In the genomic region with DNA sequence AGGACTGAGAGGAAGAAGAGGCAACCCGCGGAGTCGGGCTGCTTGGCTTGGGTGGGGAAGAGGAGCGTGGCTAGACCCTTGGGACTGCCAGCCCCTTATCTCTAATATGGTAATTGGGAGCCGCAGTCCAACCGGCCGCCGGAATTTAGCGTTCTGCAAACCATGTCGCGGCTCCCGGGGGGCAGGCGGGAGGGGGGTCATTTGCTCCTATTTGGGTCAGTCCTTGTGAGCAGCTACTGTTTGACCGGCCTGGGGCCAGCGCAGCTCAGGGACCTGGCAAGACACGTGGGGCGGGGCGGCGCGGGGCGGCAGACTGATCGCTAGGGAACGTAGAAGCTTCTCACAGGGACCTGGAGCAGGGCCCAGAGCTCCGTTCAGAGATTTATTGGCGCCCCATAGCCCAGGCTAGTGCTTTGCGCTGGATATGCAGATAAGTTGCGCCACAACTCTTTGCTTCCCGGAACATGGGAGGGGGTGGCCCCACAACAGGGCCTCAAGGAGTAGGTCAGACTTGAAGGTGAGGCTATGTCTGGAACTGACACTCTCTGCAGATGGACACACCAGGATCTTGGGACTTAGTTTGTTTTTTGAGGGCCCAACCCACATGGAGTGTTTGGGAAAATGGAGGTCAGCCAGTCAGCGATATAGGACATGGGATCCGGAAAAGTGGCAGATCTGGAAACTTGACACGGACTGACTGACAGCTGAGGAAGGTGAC, we compare ENCODE assay signal across 1 mouse cellular context.
TF ChIP-seq lines count a peak whose summit lies in the region.

No protein-coding gene starts in this region.

TF ChIP-seq in C2C12, 6 proteins besides CTCF, POLR2A, EP300 and RAD21 (continued from another document):
- TF ChIP-seq MYOD1 (IDR thresholded peaks at IDR 0.05; ENCODE audit: control insufficient read depth, insufficient read length, low read depth) (no peak), MAX (IDR thresholded peaks at IDR 0.05) (no peak), CEBPB (IDR thresholded peaks at IDR 0.05; ENCODE audit: low read depth) (peak; percentile 3), MYOG (IDR thresholded peaks at IDR 0.05; ENCODE audit: control insufficient read depth, extremely low read depth, insufficient read length) (no peak), FOSL1 (IDR thresholded peaks at IDR 0.05; ENCODE audit: insufficient read depth, low read length, poor library complexity, severe bottlenecking) (no peak)
